Mouse (Mus musculus): ENCODE results near the gene Nos1ap.

Gene Nos1ap

GRCm38 (mm10) chr1:170546297-170546696, 43.4 kb downstream of the Nos1ap start:
- no peak for DNase-seq (ENCODE audit: low spot score)

- no peak for DNase-seq (ENCODE audit: low spot score)
These were observed 44.4 kb downstream of the Nos1ap start for GRCm38 (mm10) chr1:170545286-170545685.

- no peak for DNase-seq (ENCODE audit: low spot score)
These were observed 50.2 kb downstream of the Nos1ap start for GRCm38 (mm10) chr1:170539507-170539906.

GRCm38 (mm10) chr1:170538481-170539061, 51.1 kb downstream of the Nos1ap start:
- no peak for DNase-seq (ENCODE audit: low spot score)

GRCm38 (mm10) chr1:170536344-170536743, 53.3 kb downstream of the Nos1ap start:
- no peak for DNase-seq (ENCODE audit: low spot score)

GRCm38 (mm10) chr1:170535221-170535620, 54.4 kb downstream of the Nos1ap start:
- DNase-seq (ENCODE audit: low spot score), result no peak

GRCm38 (mm10) chr1:170531286-170531685, 58.4 kb downstream of the Nos1ap start:
- DNase-seq (ENCODE audit: low spot score), result no peak

GRCm38 (mm10) chr1:170530456-170530855, 59.2 kb downstream of the Nos1ap start:
- no peak for DNase-seq (ENCODE audit: low spot score)

- no peak for DNase-seq (ENCODE audit: low spot score)
These were observed 66.8 kb downstream of the Nos1ap start for GRCm38 (mm10) chr1:170522891-170523290.

GRCm38 (mm10) chr1:170521520-170522205, 68.0 kb downstream of the Nos1ap start:
- DNase-seq (ENCODE audit: low spot score), result no peak

GRCm38 (mm10) chr1:170520206-170520605, 69.5 kb downstream of the Nos1ap start:
- no peak for DNase-seq (ENCODE audit: low spot score)

- no peak for DNase-seq (ENCODE audit: low spot score)
These were observed 70.0 kb downstream of the Nos1ap start for GRCm38 (mm10) chr1:170519631-170520030.

- DNase-seq (ENCODE audit: low spot score), result no peak
These were observed 73.5 kb downstream of the Nos1ap start for GRCm38 (mm10) chr1:170516182-170516581.

GRCm38 (mm10) chr1:170515455-170515854, 74.2 kb downstream of the Nos1ap start:
- DNase-seq (ENCODE audit: low spot score), result no peak

GRCm38 (mm10) chr1:170514226-170514625, 75.4 kb downstream of the Nos1ap start:
- no peak for DNase-seq (ENCODE audit: low spot score)

GRCm38 (mm10) chr1:170512429-170513097, 77.1 kb downstream of the Nos1ap start:
- DNase-seq (ENCODE audit: low spot score), result no peak

- DNase-seq (ENCODE audit: low spot score), result no peak
These were observed 78.9 kb downstream of the Nos1ap start for GRCm38 (mm10) chr1:170510595-170511240.

- no peak for DNase-seq (ENCODE audit: low spot score)
These were observed 83.4 kb downstream of the Nos1ap start for GRCm38 (mm10) chr1:170506309-170506708.

- DNase-seq (ENCODE audit: low spot score), result no peak
These were observed 84.6 kb downstream of the Nos1ap start for GRCm38 (mm10) chr1:170505107-170505506.

- DNase-seq (ENCODE audit: low spot score), result no peak
These were observed 85.3 kb downstream of the Nos1ap start for GRCm38 (mm10) chr1:170504378-170504777.

GRCm38 (mm10) chr1:170503277-170503739, 86.4 kb downstream of the Nos1ap start:
- DNase-seq (ENCODE audit: low spot score), result no peak

- no peak for DNase-seq (ENCODE audit: low spot score)
These were observed 87.0 kb downstream of the Nos1ap start for GRCm38 (mm10) chr1:170502491-170503276.
